Mouse (Mus musculus) intestine, embryonic 16.5 days (tissue): ENCODE measurements around the gene Rad9a. TPM values are rescaled to one million over a fixed set of nuclear protein-coding genes. Genes with fewer than 3 reads are reported as not detected.

Source experiments
- ATAC-seq: fragments of 200-750 bp; cut with Nextera tagmentation; 2 replicates; pipeline ENCODE4 v1.8.0; 2017; ENCODE audit warnings: moderate TSS enrichment, moderate library complexity
- H3K27ac ChIP-seq: fragments of 300-500 bp; sonication (generic); 2 replicates; pipeline ENCODE4 v1.5.1; 2014; ENCODE audit warnings: mild to moderate bottlenecking, low read length
- H3K27me3 ChIP-seq: fragments of 300-500 bp; sonication (generic); replicated peaks from 2 replicates; pipeline ENCODE4 v1.6.1; 2014; ENCODE audit warnings: low read length, control low read depth, mixed read lengths; ENCODE audit not compliant: control insufficient read depth, insufficient read depth
- H3K36me3 ChIP-seq: fragments of 300-500 bp; sonication (generic); 2 replicates; pipeline ENCODE4 v1.6.1; 2014; ENCODE audit warnings: low read length, control low read depth; ENCODE audit not compliant: control insufficient read depth, insufficient read depth
- H3K4me1 ChIP-seq: fragments of 300-500 bp; sonication (generic); 2 replicates; pipeline ENCODE4 v1.6.1; 2014; ENCODE audit warnings: low read length, control low read depth, mixed read lengths; ENCODE audit not compliant: control insufficient read depth, insufficient read depth
- H3K4me2 ChIP-seq: fragments of 300-500 bp; sonication (generic); 2 replicates; pipeline ENCODE4 v1.6.1; 2014; ENCODE audit warnings: low read depth, low read length, control low read depth
- H3K4me3 ChIP-seq: fragments of 300-500 bp; sonication (generic); 2 replicates; pipeline ENCODE4 v1.5.1; 2014; ENCODE audit warnings: mild to moderate bottlenecking, low read length
- H3K9ac ChIP-seq: fragments of 300-500 bp; sonication (generic); 2 replicates; pipeline ENCODE4 v1.6.1; 2014; ENCODE audit warnings: low read depth, low read length
- H3K9me3 ChIP-seq: fragments of 300-500 bp; sonication (generic); 2 replicates; pipeline ENCODE4 v1.6.1; 2016; ENCODE audit warnings: low read length, control low read depth; ENCODE audit not compliant: control insufficient read depth
- WGBS: fragments of 180-500 bp; shearing (Covaris S2); extraction: QIAGEN DNeasy Blood & Tissue Kit; methylation state at CpG from one replicate; pipeline ENCODE4 v1.1.7; 2014; 5-methylcytosine and 5-hydroxymethylcytosine counted together
- polyA plus RNA-seq: library from polyadenylated mRNA; unstranded; fragments of >200 nt; fragmentation: Nextera tagmentation; extraction: Ambion mirVana; gene quantifications from 2 replicates; pipeline ENCODE4 v1.2.1, GENCODE M21; 2015

The Rad9a gene
- polyA plus RNA-seq, 1 experiment from 2014 or later, result 34.2 TPM

DNA sequence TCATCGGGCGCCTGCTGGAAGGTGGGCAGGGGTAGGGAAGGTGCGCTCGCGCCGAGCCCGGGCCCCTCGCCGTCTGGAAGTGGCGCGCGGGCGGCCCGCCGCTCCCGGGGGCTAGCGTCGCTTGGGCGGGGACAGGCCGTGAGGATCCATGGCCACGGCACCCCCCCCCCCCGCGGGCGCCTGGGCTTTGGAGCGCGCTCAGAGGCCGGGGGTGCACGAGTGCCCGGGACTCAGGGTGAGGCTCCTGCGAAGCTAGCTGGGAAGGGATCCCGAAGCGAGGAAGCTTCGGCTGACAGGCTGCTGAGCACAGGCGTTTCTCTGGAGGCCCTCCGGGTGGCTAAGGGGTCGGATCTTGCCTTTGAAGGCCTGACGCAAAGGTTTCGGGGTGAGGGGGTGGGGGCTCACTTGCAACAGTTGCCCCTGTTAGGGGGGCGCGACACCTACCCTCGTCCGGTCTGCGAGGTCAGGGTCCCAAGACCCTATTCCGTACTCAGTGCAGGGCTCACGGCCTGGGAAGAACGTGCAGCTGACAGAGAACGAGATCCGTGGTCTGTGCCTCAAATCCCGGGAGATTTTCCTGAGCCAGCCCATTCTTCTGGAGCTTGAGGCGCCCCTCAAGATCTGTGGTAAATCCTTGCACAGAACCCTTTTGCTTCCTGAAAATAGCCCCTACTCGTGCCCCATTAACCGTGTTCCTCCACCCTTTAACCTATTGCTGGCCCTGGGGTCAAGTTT, 9.0 kb downstream of the Rad9a start:
- H3K4me3 ChIP-seq, result peak overlapping the region; percentile 95
- peak; percentile 54 for ATAC-seq
- H3K4me2 ChIP-seq, result peak overlapping the region; percentile 74
- peaks cover 20% of the 10 kb centered on the region; the same call in 1 of the 2 replicates for H3K36me3 ChIP-seq
- H3K4me1 ChIP-seq, result peaks cover 46% of the 10 kb centered on the region
- peak overlapping the region; percentile 99 for H3K9ac ChIP-seq
- H3K27ac ChIP-seq, result peak overlapping the region; percentile 97
- under 1% methylated on average over 51 of the region's 52 CpGs for WGBS
- H3K27me3 ChIP-seq, result no peaks in the 10 kb centered on the region
- no peaks in the 10 kb centered on the region for H3K9me3 ChIP-seq

- Histone ChIP-seq H3K4me3 (peak within 1 kb of the TSS; percentile 95), H3K27ac (peak within 1 kb of the TSS; percentile 97), H3K27me3 (no peaks in the 10 kb centered on the region), H3K9ac (peak within 1 kb of the TSS; percentile 99), H3K36me3 (peaks cover 17% of the 10 kb centered on the region; the same call in 1 of the 2 replicates), H3K4me2 (peak within 1 kb of the TSS; percentile 74), H3K9me3 (no peaks in the 10 kb centered on the region), H3K4me1 (peaks cover 40% of the 10 kb centered on the region)
- WGBS, result 4% methylated on average over 33 of the region's 47 CpGs
- ATAC-seq, result peak; percentile 95
Measured at GRCm38 (mm10) chr19:4191528-4192250, 9.8 kb downstream of the Rad9a start, which contains the start of gene Ppp1ca. Gene Ppp1ca, plus strand, starts transcription at chr19:4192065.

DNA sequence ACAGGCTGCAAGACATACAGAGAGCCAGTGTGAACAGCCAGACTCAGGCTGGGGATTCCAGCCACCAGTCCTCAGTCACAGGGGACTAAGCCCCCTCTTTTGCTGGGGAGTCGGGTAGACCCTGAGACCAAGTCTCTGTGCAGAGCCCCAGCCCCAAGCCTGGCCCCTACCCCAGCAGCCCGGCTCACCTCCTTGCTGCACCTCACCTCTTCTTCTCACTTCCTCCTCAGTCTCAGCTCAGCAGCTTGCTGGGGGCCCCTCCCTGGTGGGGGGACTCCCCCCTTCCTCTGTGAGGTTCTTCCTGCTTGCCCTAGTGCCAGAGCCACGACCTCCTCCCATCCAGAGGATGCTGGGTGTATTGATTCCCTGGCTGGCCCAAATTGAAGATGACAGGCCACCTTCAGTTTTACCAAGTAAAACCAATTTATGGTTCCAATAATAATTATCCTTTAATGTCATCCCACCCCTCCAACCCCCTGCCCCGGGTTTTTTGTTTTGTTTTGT, 10.6 kb downstream of the Rad9a start, which contains the start of gene Tbc1d10c:
TSS of gene Tbc1d10c (minus strand) at position 454 of the 504 bp plus-strand sequence.
- peak within 1 kb of the TSS; percentile 74 for H3K4me2 ChIP-seq
- H3K27me3 ChIP-seq, result no peaks in the 10 kb centered on the region
- peak within 1 kb of the TSS; percentile 97 for H3K27ac ChIP-seq
- peak within 1 kb of the TSS; percentile 95 for H3K4me3 ChIP-seq
- H3K9me3 ChIP-seq, result no peaks in the 10 kb centered on the region
- peaks cover 17% of the 10 kb centered on the region; the same call in 1 of the 2 replicates for H3K36me3 ChIP-seq
- no peak for ATAC-seq
- 38% methylated on average over 4 of the region's 4 CpGs for WGBS
- H3K9ac ChIP-seq, result peak within 1 kb of the TSS; percentile 99
- peaks cover 32% of the 10 kb centered on the region for H3K4me1 ChIP-seq

GRCm38 (mm10) chr19:4189051-4189620, 12.3 kb downstream of the Rad9a start:
- ATAC-seq, result no peak

GRCm38 (mm10) chr19:4187303-4187702, 14.2 kb downstream of the Rad9a start:
- H3K4me2 ChIP-seq, result no peak overlapping the region
- H3K27ac ChIP-seq, result no peak overlapping the region
- no peaks in the 10 kb centered on the region for H3K36me3 ChIP-seq
- no peak for ATAC-seq
- H3K4me3 ChIP-seq, result no peak overlapping the region
- H3K9me3 ChIP-seq, result no peaks in the 10 kb centered on the region
- no peak overlapping the region for H3K9ac ChIP-seq
- peaks cover 15% of the 10 kb centered on the region for H3K4me1 ChIP-seq
- no peaks in the 10 kb centered on the region for H3K27me3 ChIP-seq
- WGBS, result 79% methylated on average over 3 of the region's 3 CpGs

More at GRCm38 (mm10) chr19:4189051-4189620, 12.3 kb downstream of the Rad9a start:
- no peak overlapping the region for H3K4me2 ChIP-seq
- no peaks in the 10 kb centered on the region for H3K9me3 ChIP-seq
- no peak overlapping the region for H3K4me3 ChIP-seq
- H3K27ac ChIP-seq, result no peak overlapping the region
- 90% methylated on average over 12 of the region's 12 CpGs for WGBS
- no peaks in the 10 kb centered on the region for H3K27me3 ChIP-seq
- H3K36me3 ChIP-seq, result 0 out of 2 replicates have a peak, but pooled peaks cover 6% of the 10 kb centered on the region
- peaks cover 27% of the 10 kb centered on the region for H3K4me1 ChIP-seq
- H3K9ac ChIP-seq, result no peak overlapping the region

DNA sequence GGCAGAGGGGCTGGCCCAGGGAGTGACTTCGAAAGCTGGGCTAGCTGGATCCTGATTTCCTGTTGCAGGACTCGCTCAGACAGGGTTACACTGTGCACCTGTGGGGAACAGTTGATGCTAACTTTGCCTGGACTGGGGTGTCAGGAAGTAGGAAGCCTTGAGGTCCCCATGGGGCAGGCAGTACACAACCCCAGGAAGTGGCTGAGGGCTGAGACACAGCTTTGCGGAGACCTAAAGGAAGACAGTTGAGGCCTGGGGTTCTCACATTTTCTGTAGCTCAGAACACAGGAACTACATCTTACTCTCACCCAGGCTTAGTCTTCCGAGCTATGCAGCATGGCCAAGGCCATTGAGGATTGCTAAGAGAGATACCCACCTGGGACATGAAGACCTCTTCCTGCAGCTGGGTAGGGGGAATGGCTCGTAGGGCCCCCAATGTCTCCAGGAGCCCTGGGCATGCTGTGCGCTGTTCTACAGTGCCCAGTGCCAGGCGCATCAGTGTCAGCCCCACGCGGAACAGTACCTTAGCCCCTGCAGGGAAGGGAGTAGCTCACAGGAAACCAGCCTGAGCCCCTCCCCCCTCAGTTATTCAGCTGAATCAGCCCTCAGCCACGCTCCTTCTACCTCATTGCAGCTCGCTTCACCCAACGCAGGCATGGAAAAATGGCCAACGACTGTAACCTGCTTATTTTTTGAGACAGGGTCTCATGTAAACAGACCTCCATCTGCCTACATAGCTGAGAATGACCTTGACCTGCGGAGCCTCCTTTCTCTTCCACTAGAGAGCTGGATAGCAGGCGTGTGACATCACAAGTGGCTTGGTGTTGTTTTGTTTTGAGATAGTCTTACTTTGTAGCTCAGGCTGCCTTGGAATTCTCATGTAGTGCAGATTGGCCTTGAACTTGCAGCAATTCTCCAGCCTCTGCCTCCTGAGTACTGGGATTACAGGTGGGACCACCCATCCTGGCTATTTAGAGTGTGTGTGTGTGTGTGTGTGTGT, 16.2 kb downstream of the Rad9a start:
- no peaks in the 10 kb centered on the region for H3K36me3 ChIP-seq
- no peak overlapping the region for H3K27ac ChIP-seq
- H3K4me1 ChIP-seq, result peaks cover 12% of the 10 kb centered on the region
- 0 out of 2 replicates have a peak, but pooled peaks have one; percentile 32 for ATAC-seq
- no peak overlapping the region for H3K9ac ChIP-seq
- 51% methylated on average over 15 of the region's 15 CpGs for WGBS
- H3K4me3 ChIP-seq, result no peak overlapping the region
- H3K27me3 ChIP-seq, result no peaks in the 10 kb centered on the region
- H3K4me2 ChIP-seq, result no peak overlapping the region
- no peaks in the 10 kb centered on the region for H3K9me3 ChIP-seq

DNA sequence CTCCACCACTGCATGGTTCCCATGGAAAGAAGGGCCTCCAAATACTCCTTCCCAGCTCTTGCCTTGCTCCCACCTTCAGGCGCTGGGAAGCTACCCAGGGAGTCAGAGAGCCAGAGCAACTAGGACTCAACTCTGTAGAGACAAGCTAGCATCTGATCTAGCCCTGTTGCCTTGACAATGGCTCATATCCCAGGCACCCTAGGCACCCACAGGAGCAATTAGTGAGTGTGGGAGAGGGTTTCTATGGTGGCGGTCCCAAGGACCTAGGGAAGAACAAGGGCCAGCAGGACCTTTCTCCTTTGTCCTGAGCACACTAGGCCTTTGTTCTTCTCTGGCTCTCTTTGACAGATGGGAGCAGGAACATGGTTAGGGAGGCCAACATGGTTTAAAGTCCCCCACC, 17.8 kb downstream of the Rad9a start:
- Histone ChIP-seq H3K9ac (no peak overlapping the region), H3K27ac (no peak overlapping the region), H3K9me3 (no peaks in the 10 kb centered on the region), H3K4me1 (peaks cover 12% of the 10 kb centered on the region), H3K36me3 (no peaks in the 10 kb centered on the region), H3K27me3 (no peaks in the 10 kb centered on the region), H3K4me2 (no peak overlapping the region), H3K4me3 (no peak overlapping the region)
- 84% methylated on average over 2 of the region's 2 CpGs for WGBS
- ATAC-seq, result no peak

- peak; percentile 45; the same call in 1 of the 2 replicates for ATAC-seq
- Histone ChIP-seq H3K9ac (no peak overlapping the region), H3K36me3 (no peaks in the 10 kb centered on the region), H3K4me2 (no peak overlapping the region), H3K4me3 (no peak overlapping the region), H3K27ac (no peak overlapping the region), H3K9me3 (no peaks in the 10 kb centered on the region), H3K4me1 (peaks cover 12% of the 10 kb centered on the region), H3K27me3 (no peaks in the 10 kb centered on the region)
- 29% methylated on average over 3 of the region's 3 CpGs for WGBS
Measured at GRCm38 (mm10) chr19:4181892-4182291, 19.6 kb downstream of the Rad9a start.
